Mouse (Mus musculus): Measurements from ENCODE around the gene Coro1b.
A peak's percentile ranks its signal among the peaks of the same experiment; 100 is the strongest.

DNA sequence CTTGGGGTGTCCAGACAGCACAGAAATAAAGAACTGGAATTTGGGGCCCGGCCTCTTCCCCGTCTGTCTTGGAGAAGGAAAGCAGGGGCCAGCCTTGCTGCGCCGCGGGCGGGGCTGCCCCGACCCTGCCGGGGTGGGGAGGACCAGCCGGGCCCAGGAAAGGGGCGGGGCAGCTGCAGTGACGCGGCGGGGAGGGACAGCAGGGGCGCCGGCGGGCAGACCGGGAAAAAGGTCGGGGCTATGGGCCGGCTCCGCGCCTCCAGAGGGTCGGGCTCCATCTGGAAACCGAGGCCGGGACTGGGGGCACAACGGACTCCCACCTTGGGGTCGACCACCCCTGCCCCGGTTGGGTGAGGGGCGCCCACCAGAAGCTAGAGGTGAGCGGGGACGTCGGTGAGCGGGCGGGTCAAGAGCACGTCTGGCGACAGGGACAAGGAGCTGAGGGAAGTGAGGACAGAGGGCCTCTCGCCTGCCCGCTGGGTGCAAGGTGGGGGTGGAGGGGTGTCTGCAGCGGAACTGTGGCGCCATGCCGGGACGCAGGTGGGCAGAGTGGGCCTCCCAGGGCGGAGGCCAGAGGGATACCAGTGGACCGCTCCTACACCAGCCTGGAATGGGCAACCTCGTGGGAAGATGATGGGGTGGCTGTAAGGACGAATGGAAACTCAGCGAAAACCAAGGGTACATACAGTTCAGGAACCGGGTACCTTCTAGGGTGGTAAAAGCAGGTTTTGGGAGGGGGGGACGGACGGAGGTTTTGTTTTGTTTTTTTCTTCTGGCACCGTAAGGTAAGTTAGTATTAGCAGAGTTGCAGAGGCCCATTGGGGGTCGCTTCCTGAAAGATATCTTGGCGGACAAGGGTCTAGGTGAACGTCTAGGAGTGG is 48.3 kb upstream of the Coro1b start, which contains the start of gene Pitpnm1:
- TF ChIP-seq CTCF (IDR thresholded peaks at IDR 0.05) (no peak), POLR2A (IDR thresholded peaks at IDR 0.05; ENCODE audit: insufficient read depth, low read depth, low read length) (peak; percentile 42; the same call in 1 of the 2 replicates)

Data from heart, adult 2 months (tissue).